Mouse (Mus musculus): ENCODE results near the gene Il4ra. TPM values are rescaled to one million over a fixed set of nuclear protein-coding genes. Genes with fewer than 3 reads are reported as not detected.

The Il4ra gene
- total and polyA plus RNA-seq, 3 experiments, result 18.2 to 27.4 (median 26.4) TPM

DNA sequence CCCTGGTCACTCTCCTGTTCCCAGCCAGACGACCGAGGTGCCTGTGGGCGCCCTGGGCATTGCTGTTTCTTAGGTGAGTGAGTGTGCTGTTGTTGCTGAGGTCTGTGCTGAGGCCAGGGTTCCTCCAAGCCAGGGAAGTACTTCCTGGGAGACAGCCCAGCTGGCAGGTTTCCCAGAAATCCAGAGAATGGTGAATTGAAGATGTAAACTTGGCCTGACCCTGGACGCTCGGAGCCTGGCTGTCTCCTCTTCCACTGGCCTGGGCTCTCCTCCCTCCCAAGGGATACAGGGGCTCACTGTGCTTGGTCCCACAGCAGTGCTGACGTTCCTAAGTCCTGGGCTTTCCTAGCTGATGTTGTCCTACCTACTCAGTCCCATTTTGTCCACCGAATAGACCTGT lies 25.1 kb downstream of the Il4ra start:
- Histone ChIP-seq H3K27ac (ENCODE audit: insufficient read depth, low read depth) (no peak overlapping the region), H3K4me1 (ENCODE audit: control insufficient read depth in 1 of 2, insufficient read depth in 2 of 2) (peaks cover 9 to 46% of the 10 kb centered on the region in 2 experiments), H3K9ac (ENCODE audit: insufficient read depth, low read depth) (no peak overlapping the region), H3K36me3 (replicated peaks in 1 of 2; ENCODE audit: control insufficient read depth in 1 of 2, insufficient read depth in 1 of 2, low read length in 1 of 2) (peaks cover 49 to 62% of the 10 kb centered on the region in 2 experiments), H3K27me3 (replicated peaks) (no peaks in the 10 kb centered on the region), H3K79me2 (replicated peaks; ENCODE audit: control insufficient read depth, extremely low read depth, insufficient read depth, poor library complexity, severe bottlenecking) (no peaks in the 10 kb centered on the region), H3K4me2 (ENCODE audit: insufficient read depth, low read depth, poor library complexity, severe bottlenecking) (no peak overlapping the region), H3K4me3 (replicated peaks in 1 of 3; ENCODE audit: low read depth in 2 of 3, low read length in 2 of 3, poor library complexity in 1 of 3) (no peak overlapping the region), H3K9me3 (replicated peaks; ENCODE audit: low read length) (no peaks in the 10 kb centered on the region)
- dilution Hi-C loops (cut with MboI; ENCODE audit: extremely low pct_ligation_motif_present, extremely low pct_unique_long_range_greater_than_20kb, low sequenced_read_pairs), result no loop called here
- TF ChIP-seq MEF2A (IDR thresholded peaks at IDR 0.05; ENCODE audit: borderline replicate concordance, low read depth, low read length), result no peak
- no peak for TF ChIP-seq ZNF384 (IDR thresholded peaks at IDR 0.05; ENCODE audit: low read depth, low read length)
- no peak for TF ChIP-seq EP300 (IDR thresholded peaks at IDR 0.05; ENCODE audit: low read length)
- TF ChIP-seq MAZ (IDR thresholded peaks at IDR 0.05; ENCODE audit: low read depth, low read length), result no peak
- no peak for TF ChIP-seq HCFC1 (IDR thresholded peaks at IDR 0.05; ENCODE audit: low read depth, low read length)
- no peak for TF ChIP-seq MAFK (IDR thresholded peaks at IDR 0.05; ENCODE audit: insufficient replicate concordance, low read length)
- no peak for TF ChIP-seq KAT2A (IDR thresholded peaks at IDR 0.05; ENCODE audit: insufficient replicate concordance, low read length)
- TF ChIP-seq UBTF (IDR thresholded peaks at IDR 0.05; ENCODE audit: low read depth, low read length), result no peak
- no peak for TF ChIP-seq SMC3 (IDR thresholded peaks at IDR 0.05; ENCODE audit: low read depth, low read length)
- no peak for TF ChIP-seq CHD1 (IDR thresholded peaks at IDR 0.05; ENCODE audit: low read depth, low read length)
- TF ChIP-seq RAD21 (IDR thresholded peaks at IDR 0.05; ENCODE audit: low read depth, low read length), result no peak
- no peak for TF ChIP-seq ZMIZ1 (IDR thresholded peaks at IDR 0.05; ENCODE audit: low read depth, low read length)
- in situ Hi-C loops (cut with MboI; ENCODE audit: low pct_ligation_motif_present, low pct_unique_long_range_greater_than_20kb, low sequenced_read_pairs), result no loop called here
- DNase-seq (ENCODE audit: extremely low read depth), result no peak

DNA sequence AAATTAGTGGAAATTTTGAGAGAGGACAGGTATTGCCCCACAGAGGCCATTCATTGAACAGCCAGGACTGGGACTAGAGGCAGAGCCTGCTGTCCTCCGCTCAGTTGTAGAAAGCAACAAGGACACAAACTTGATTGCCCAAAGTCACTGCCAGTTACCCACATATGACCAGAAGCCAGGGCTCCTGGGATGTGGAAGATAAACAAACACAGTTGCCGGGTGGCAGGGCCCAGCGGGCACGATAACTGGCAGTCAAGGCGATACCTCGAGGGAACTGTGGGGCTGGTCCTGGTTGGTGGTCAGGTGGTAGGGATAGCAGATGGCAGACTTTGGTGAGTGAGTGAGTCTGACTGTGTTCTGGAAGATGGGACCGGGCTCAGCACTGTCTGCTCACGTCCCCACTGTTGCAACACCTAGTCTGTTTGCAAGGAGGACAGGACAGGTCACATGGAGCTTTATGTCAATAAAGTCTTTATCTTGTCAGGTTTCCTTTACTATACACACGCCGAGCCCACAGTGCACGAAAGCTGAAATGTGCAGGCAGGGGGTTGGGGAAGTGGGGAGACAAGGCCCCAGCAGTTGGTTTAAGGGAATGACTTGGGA lies 25.7 kb downstream of the Il4ra start:
- no peaks in the 10 kb centered on the region for H3K27me3 ChIP-seq (replicated peaks)
- peaks cover 15 to 52% of the 10 kb centered on the region in 2 experiments for H3K4me1 ChIP-seq (ENCODE audit: control insufficient read depth in 1 of 2, insufficient read depth in 2 of 2)

More for the DNA sequence above, 25.7 kb downstream of the Il4ra start:
- no peaks in the 10 kb centered on the region for H3K79me2 ChIP-seq (replicated peaks; ENCODE audit: control insufficient read depth, extremely low read depth, insufficient read depth, poor library complexity, severe bottlenecking)
- no peak overlapping the region for H3K4me2 ChIP-seq (ENCODE audit: insufficient read depth, low read depth, poor library complexity, severe bottlenecking)
- H3K27ac ChIP-seq (ENCODE audit: insufficient read depth, low read depth), result no peak overlapping the region
- dilution Hi-C loops (cut with MboI; ENCODE audit: extremely low pct_ligation_motif_present, extremely low pct_unique_long_range_greater_than_20kb, low sequenced_read_pairs) (no loop called here), in situ Hi-C loops (cut with MboI; ENCODE audit: low pct_ligation_motif_present, low pct_unique_long_range_greater_than_20kb, low sequenced_read_pairs) (no loop called here)
- peaks cover 44 to 56% of the 10 kb centered on the region in 2 experiments for H3K36me3 ChIP-seq (replicated peaks in 1 of 2; ENCODE audit: control insufficient read depth in 1 of 2, insufficient read depth in 1 of 2, low read length in 1 of 2)
- TF ChIP-seq CTCF (conservative IDR thresholded peaks at IDR 0.05 in 1 of 2, IDR thresholded peaks at IDR 0.05 in 1 of 2; ENCODE audit: low read depth in 2 of 2, low read length in 2 of 2) (peak in 1 of 2 experiments; percentile 14; a peak in 1 of 4 replicates), TCF12 (IDR thresholded peaks at IDR 0.05; ENCODE audit: low read depth, low read length) (no peak), MEF2A (IDR thresholded peaks at IDR 0.05; ENCODE audit: borderline replicate concordance, low read depth, low read length) (no peak), ZKSCAN1 (IDR thresholded peaks at IDR 0.05; ENCODE audit: borderline replicate concordance, low read depth, low read length) (no peak)
- H3K4me3 ChIP-seq (replicated peaks in 1 of 3; ENCODE audit: low read depth in 2 of 3, low read length in 2 of 3, poor library complexity in 1 of 3), result no peak overlapping the region
- DNase-seq (ENCODE audit: extremely low read depth), result no peak
- H3K9ac ChIP-seq (ENCODE audit: insufficient read depth, low read depth), result no peak overlapping the region
- H3K9me3 ChIP-seq (replicated peaks; ENCODE audit: low read length), result no peaks in the 10 kb centered on the region
